Mouse (Mus musculus): ENCODE data around the gene Krtap14.

DNA sequence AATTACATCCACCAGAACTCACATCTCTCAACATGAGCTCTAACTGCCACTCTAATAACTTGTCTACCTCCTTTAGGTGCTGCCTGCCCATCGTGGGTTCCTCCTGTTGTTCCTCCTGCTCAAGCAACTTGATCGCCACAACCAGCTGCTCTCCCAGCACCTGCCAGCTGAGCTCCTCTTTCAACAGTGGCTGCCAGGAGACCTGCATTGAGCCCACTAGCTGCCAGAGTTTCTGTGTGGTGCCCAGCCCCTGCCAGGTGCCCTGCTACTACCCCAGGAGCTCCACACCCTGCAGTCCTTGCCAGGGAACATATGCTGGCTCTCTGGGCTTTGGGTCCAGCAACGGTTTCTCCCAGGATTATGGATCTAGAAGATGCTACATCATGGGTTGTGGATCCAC is 5.9 kb downstream of the Krtap14 start, which contains the start of gene Krtap15:
- TF ChIP-seq POLR2A (IDR thresholded peaks at IDR 0.05; ENCODE audit: low read depth, low read length) (no peak), CTCF (IDR thresholded peaks at IDR 0.05; ENCODE audit: extremely low read depth, insufficient read length, insufficient replicate concordance, low read depth, low read length) (no peak)
